Mouse (Mus musculus) C2C12 (cell line): ENCODE measurements around the gene Pigk.

Source experiments
- CTCF ChIP-seq: IDR thresholded peaks from one replicate; pipeline ENCODE4 v1.5.1; 2011; ENCODE audit not compliant: control insufficient read depth, insufficient read depth, insufficient read length
- FOSL1 ChIP-seq: IDR thresholded peaks from one replicate; pipeline ENCODE4 v1.8.0; 2011; ENCODE audit warnings: mild to moderate bottlenecking, low read length; ENCODE audit not compliant: poor library complexity, insufficient read depth, severe bottlenecking
- MAX ChIP-seq: IDR thresholded peaks from one replicate; pipeline ENCODE4 v1.6.1; 2011; ENCODE audit warnings: mild to moderate bottlenecking, control low read depth
- MYOD1 ChIP-seq: IDR thresholded peaks from one replicate; pipeline ENCODE4 v1.6.1; 2011; ENCODE audit warnings: low read depth; ENCODE audit not compliant: control insufficient read depth, insufficient read length
- MYOG ChIP-seq: IDR thresholded peaks from one replicate; pipeline ENCODE4 v1.6.1; 2011; ENCODE audit not compliant: control insufficient read depth, insufficient read length; ENCODE audit errors: extremely low read depth
- USF1 ChIP-seq: IDR thresholded peaks from one replicate; pipeline ENCODE4 v1.6.1; 2011; ENCODE audit warnings: low read depth, mild to moderate bottlenecking, control low read depth, moderate library complexity

DNA sequence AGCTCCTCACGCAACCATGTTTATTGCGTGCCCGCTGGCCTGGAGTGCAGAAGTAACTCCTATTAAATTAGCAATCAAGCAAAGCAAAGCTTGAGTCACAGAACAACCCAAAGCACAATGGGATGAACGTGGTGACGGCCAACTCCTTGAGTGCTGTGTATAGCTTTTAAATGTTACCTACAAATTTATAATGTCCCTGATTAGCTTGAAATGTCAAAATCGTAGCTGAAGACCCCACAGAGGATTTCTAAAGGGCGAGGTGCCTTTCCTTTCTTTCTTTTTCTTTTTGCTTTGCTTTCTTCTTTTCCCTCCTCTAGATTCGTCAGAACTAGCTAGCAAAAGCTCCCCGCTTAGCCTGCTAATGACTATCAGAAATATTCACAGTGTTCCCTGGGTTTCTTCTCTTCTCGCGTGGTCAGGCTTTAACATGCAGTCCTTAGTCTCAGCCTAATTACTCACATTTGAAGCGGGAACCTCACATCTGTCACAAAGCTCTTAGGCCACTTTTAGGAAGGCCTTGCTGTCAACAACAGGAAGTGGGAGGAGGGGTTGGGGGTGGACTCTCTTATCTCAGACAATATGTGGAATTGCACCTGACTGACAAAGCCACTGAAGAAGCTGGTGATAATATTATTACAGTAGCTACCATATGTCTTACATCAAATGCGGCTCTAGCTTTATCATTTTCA lies 214.5 kb downstream of the Pigk start:
- TF ChIP-seq CTCF = no peak
- TF ChIP-seq MYOD1 = no peak
- TF ChIP-seq USF1 = no peak
- no peak for TF ChIP-seq MYOG
- TF ChIP-seq MAX = no peak
- TF ChIP-seq FOSL1 = no peak
